Mouse (Mus musculus): ENCODE measurements around the gene Zfp42.

GRCm38 (mm10) chr8:43251653-43252052 lies 55.1 kb downstream of the Zfp42 start:
- TF ChIP-seq EP300 (IDR thresholded peaks at IDR 0.05; ENCODE audit: low read depth) (no peak), CTCF (IDR thresholded peaks at IDR 0.05; ENCODE audit: low read depth) (no peak)
